Mouse (Mus musculus): ENCODE measurements around the gene Hoxa13. TPM values are rescaled to one million over a fixed set of nuclear protein-coding genes. Genes with fewer than 3 reads are reported as not detected.

Gene Hoxa13
- polyA plus RNA-seq, 1 experiment from 2014 or later: not detected

DNA sequence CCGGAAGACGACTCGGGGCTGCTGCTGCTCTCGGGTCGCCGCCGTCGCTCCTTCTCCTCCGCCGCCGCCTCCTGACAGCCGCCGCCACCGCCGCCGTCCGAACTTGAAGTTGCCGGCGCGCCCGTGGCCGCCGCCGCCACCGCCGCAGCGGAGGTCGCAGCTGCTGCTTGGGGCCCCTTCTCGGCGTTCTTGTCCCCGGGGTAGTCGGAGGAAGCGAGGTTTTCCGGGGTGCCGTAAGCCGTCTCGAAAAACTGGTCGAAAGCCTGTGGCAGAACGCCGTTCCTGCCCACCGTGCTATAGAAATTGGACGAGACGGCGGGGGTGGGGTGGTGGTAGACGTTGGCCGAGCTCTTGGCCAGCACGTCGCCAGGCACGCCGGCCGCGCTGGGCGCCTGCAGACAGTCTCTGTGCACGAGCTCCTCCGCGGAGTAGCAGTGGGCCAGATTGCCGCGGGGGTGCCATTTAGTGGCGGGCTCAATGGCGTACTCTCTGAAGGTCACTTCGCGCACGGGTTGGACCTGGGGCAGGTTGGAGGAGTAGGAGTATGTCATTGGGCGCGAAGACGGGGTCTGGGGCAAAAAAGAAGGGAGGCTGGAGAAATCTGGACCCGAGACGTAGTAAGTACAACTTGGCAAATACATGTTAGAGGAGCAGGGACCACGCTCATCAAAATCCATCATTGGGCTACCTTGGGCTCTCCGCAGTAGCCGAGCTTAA lies 15.5 kb downstream of the Hoxa13 start:
- WGBS: under 1% methylated on average over 71 of the region's 71 CpGs
- H3K4me1 ChIP-seq: 0 out of 2 replicates have a peak, but pooled peaks cover under 1% of the 10 kb centered on the region
- H3K4me2 ChIP-seq: no peak overlapping the region
- no peak overlapping the region for H3K9ac ChIP-seq
- ATAC-seq (replicated peaks): no peak
- peaks cover 97% of the 10 kb centered on the region for H3K27me3 ChIP-seq (replicated peaks)
- H3K4me3 ChIP-seq: no peak overlapping the region
- no peaks in the 10 kb centered on the region for H3K9me3 ChIP-seq
- H3K36me3 ChIP-seq (replicated peaks): no peaks in the 10 kb centered on the region
- H3K27ac ChIP-seq: no peak overlapping the region

DNA sequence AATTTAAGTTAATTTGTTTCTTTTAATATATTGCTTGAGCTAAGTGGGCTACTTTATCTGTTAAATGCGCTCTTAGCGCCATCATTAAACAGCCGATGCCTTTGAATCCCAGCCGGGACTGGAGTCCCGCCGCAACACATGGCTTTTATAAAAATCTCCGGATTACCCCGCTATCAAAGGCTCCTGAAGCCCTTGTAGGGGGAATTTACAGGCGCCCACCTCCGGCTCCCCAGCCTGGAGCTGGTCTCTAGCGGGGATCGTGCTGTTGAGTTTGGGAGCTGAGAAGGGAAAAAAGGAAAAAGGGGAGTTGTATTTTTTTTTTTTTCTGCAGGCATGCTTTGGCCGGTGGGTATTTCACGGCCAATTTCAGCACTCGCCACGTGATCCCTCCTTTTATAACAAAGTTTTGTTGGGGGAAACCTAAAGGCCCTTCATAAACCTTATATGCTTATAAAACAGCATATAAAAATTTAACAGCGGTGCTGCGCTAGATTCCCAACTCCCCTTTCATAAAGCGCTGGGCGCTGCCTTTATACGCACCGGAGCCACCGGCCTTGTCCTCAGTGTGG lies 16.1 kb downstream of the Hoxa13 start:
- no peak overlapping the region for H3K4me2 ChIP-seq
- H3K9me3 ChIP-seq: no peaks in the 10 kb centered on the region
- H3K4me3 ChIP-seq: no peak overlapping the region
- no peak for ATAC-seq (replicated peaks)
- H3K36me3 ChIP-seq (replicated peaks): no peaks in the 10 kb centered on the region
- peaks cover 97% of the 10 kb centered on the region for H3K27me3 ChIP-seq (replicated peaks)
- H3K4me1 ChIP-seq: 0 out of 2 replicates have a peak, but pooled peaks cover 2% of the 10 kb centered on the region
- H3K27ac ChIP-seq: no peak overlapping the region
- H3K9ac ChIP-seq: no peak overlapping the region
- WGBS: 1% methylated on average over 23 of the region's 23 CpGs

DNA sequence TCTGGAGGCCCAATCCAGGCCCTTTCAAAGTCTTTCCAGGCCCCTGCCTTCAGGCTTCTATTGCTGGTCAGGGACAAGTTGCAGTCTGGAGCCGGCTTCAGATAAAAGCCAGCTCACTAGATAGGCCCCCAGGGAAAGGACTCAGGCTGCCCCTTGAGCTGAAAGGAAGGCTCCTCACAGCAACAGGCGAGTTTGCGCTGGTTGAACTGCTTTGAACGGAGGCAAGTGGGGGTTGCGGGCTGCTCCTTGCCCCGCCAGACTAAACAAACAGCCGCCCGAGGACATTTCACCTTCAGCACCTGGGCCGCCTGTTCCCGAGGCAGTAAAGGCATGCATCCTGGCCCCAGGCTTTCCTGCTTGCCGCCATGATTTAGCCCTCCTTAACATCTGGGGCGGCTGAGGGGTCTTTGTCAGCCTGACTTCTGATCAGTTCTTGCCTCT lies 17.0 kb downstream of the Hoxa13 start:
- Histone ChIP-seq H3K9ac (no peak overlapping the region), H3K4me2 (no peak overlapping the region), H3K27me3 (replicated peaks) (peaks cover 96% of the 10 kb centered on the region), H3K9me3 (no peaks in the 10 kb centered on the region), H3K36me3 (replicated peaks) (no peaks in the 10 kb centered on the region), H3K4me1 (0 out of 2 replicates have a peak, but pooled peaks cover 2% of the 10 kb centered on the region), H3K4me3 (no peak overlapping the region), H3K27ac (no peak overlapping the region)
- ATAC-seq (replicated peaks): no peak
- WGBS: 1% methylated on average over 12 of the region's 12 CpGs

DNA sequence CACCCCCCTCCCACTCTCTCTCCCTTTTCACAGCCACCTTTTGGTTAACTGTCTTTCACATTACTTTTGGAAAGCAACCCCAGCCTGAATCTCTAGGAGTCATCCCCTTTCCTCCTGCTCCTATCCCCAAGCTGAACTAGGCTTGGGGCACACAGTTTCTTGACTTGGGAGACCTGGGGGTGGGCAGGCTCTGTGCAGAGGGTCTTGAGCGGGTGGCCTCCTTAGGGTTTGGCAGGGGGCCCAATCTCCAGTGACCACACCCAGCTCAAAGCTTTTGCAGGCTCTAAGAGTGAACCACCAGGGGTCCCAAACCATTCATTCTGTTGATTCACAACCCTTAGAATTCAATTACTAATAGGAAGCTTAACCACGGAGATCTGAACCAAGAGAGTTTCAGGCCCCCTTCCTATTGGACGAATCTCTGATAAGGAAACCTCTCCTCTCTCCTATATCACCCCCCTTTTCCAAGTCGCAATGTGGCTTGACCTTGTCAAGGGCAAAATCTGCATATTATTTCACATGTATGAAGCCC lies 17.8 kb downstream of the Hoxa13 start:
- Histone ChIP-seq H3K4me2 (no peak overlapping the region), H3K27me3 (replicated peaks) (peaks cover 96% of the 10 kb centered on the region), H3K9ac (no peak overlapping the region), H3K4me3 (no peak overlapping the region), H3K4me1 (0 out of 2 replicates have a peak, but pooled peaks cover 2% of the 10 kb centered on the region), H3K27ac (no peak overlapping the region), H3K36me3 (replicated peaks) (no peaks in the 10 kb centered on the region), H3K9me3 (no peaks in the 10 kb centered on the region)
- no peak for ATAC-seq (replicated peaks)
- WGBS: 2% methylated on average over 4 of the region's 4 CpGs

DNA sequence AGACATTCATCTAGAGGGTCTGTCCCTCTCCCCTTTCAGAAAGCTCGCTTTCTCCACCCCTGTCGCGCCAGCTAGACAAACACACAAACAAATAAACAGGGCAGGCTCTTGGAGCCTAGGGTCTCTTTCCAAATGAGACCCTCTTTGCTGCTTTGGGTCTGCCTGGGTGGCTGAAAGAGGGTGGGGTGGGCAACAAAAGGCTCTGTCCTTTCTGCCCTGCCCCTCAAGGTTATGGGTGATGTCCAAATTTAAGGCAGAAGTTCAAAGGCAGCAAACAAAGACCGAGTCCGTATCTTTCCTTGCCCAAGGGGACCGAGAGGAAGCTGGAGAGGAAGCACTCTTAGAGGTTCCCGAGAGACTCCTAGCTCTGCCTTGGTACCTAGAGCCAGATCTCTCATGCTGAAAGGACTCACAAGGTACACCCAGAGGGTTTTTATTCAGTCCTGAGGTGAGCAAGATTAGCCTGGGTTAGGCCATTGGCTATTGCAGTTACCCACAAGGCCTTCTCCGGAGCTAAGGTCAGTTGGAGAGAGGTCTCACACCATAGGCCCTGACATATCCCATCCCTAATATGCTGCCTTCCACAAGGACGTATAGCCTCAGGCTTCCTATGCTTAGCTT lies 19.6 kb downstream of the Hoxa13 start:
- ATAC-seq (replicated peaks): no peak

DNA sequence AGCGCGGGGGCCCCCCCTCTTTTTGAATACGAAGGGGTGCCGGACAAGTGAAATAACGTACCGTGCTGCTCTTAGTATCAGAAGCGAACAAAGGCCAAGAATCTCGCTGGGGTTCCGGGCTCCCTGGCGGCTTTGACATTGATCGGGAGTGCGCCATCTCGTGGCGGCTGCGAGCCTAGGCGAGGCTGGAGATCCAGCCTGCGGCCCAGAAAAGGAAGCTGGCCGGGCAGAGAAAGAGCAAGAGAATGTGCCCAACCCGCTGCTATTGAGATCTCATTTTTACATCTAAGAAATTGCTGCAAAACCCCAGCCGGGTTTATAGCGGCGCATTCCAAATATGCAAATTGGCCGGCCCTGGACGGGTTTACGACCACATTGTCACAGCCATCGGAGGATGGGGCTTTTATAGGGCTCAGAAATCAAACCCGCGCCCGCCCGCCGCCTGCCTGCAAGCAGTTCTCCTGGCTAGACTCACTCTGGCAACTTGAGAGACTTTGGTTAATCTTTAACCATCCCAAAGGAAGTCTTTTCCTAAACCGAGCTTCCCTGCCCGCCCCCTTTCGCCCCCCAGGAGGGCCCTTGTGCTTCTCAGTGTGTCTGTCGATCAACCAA lies 20.2 kb downstream of the Hoxa13 start, which contains the start of gene Hoxa10:
Gene Hoxa10 (minus strand): TSS at position 466 of the 612 bp plus-strand sequence.
- Histone ChIP-seq H3K27me3 (replicated peaks) (peaks cover 97% of the 10 kb centered on the region), H3K9me3 (no peaks in the 10 kb centered on the region), H3K9ac (no peak within 1 kb of the TSS), H3K4me1 (0 out of 2 replicates have a peak, but pooled peaks cover 2% of the 10 kb centered on the region), H3K4me3 (no peak within 1 kb of the TSS), H3K36me3 (replicated peaks) (no peaks in the 10 kb centered on the region), H3K27ac (no peak within 1 kb of the TSS), H3K4me2 (no peak within 1 kb of the TSS)
- ATAC-seq (replicated peaks): no peak
- WGBS: 1% methylated on average over 35 of the region's 35 CpGs

More for the DNA sequence above, 19.6 kb downstream of the Hoxa13 start:
- Histone ChIP-seq H3K36me3 (replicated peaks) (no peaks in the 10 kb centered on the region), H3K27me3 (replicated peaks) (peaks cover 97% of the 10 kb centered on the region), H3K4me2 (no peak overlapping the region), H3K27ac (no peak overlapping the region), H3K4me3 (no peak overlapping the region), H3K9ac (no peak overlapping the region), H3K4me1 (0 out of 2 replicates have a peak, but pooled peaks cover 2% of the 10 kb centered on the region), H3K9me3 (no peaks in the 10 kb centered on the region)
- WGBS: 1% methylated on average over 9 of the region's 9 CpGs

DNA sequence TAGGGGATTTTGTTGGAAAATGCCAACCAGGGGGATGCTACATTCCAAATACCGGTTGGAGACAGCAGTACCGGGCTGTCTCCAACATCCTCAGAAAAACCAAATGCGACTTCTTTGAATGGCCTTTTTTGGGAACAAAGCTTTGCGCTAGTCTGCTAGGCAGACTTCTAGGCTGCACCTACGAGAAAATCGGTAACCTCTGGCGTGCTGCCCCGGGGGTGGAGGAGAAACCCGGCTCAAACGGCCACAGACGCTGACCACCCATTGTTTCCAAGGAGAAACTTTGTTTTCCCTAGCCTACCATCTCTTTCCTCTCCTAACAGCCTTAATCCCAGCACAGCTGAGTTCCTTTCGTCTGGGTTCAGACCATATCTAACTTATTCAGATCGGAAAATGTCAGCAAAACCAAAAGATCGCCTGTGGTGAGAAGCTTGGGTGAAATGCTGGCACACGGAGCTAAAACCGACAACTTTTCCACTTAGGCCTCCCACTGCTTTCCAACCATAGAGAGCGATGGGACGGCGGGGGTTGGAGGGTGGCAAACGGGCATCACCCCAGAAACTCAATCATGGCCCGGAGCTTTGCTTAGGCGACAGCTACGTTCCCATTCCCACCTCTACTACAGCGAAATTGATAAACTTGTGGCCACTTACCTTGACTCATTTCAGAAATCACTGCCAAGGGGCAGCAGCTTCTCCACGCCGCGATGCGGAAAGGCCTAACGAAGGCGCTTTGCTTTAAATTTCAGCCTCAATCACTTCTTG lies 20.9 kb downstream of the Hoxa13 start:
- WGBS: 3% methylated on average over 30 of the region's 30 CpGs
- Histone ChIP-seq H3K36me3 (replicated peaks) (no peaks in the 10 kb centered on the region), H3K4me2 (no peak overlapping the region), H3K4me3 (no peak overlapping the region), H3K9me3 (no peaks in the 10 kb centered on the region), H3K27ac (no peak overlapping the region), H3K4me1 (0 out of 2 replicates have a peak, but pooled peaks cover 2% of the 10 kb centered on the region), H3K9ac (no peak overlapping the region), H3K27me3 (replicated peaks) (peaks cover 97% of the 10 kb centered on the region)
- no peak for ATAC-seq (replicated peaks)

DNA sequence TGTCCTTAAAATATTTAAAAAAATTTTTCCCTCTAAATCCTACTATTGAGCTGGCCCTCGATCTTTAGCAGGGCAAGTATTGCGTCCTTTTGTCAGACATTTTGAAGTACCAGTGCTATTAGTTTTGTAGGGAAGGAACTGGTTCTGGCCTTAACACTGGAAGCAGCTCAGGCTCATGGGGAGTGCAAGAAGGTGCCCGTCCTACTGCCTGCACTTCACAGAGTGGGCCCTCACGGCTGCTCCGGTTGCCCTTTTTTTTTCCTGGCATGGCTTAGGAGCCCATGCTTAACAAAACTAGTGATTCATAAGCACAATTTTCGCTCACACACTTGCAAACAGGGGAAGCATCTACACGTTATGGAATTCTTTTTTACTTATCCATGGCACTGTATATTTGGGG lies 21.7 kb downstream of the Hoxa13 start:
- H3K9ac ChIP-seq: no peak overlapping the region
- WGBS: 2% methylated on average over 7 of the region's 7 CpGs
- H3K4me3 ChIP-seq: no peak overlapping the region
- no peaks in the 10 kb centered on the region for H3K9me3 ChIP-seq
- no peak for ATAC-seq (replicated peaks)
- H3K27me3 ChIP-seq (replicated peaks): peaks cover 98% of the 10 kb centered on the region
- no peak overlapping the region for H3K27ac ChIP-seq
- H3K4me2 ChIP-seq: no peak overlapping the region
- H3K36me3 ChIP-seq (replicated peaks): no peaks in the 10 kb centered on the region
- 0 out of 2 replicates have a peak, but pooled peaks cover 2% of the 10 kb centered on the region for H3K4me1 ChIP-seq

DNA sequence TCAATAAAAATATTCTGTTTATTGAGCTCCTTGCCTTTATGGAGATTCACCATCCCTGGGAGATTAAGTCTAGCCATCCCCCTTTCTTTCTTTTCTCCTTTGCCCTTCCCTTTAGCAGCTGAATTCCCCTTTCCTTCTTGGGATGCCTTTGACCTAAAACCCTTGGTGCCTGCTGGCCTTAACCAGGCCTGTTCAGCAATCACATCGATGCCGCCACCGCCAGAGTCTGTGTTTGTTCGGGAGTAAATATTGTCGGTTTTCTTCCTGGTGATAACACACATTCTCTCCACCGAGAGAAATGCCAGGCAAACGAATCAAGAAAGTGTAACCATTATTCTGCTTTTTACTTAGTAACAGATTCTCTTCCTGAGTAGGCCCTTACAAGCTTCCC lies 22.5 kb downstream of the Hoxa13 start:
- Histone ChIP-seq H3K27me3 (replicated peaks) (peaks cover 98% of the 10 kb centered on the region), H3K27ac (no peak overlapping the region), H3K9ac (no peak overlapping the region), H3K4me2 (no peak overlapping the region), H3K36me3 (replicated peaks) (no peaks in the 10 kb centered on the region), H3K4me1 (0 out of 2 replicates have a peak, but pooled peaks cover 2% of the 10 kb centered on the region), H3K4me3 (no peak overlapping the region), H3K9me3 (no peaks in the 10 kb centered on the region)
- WGBS: 3% methylated on average over 7 of the region's 7 CpGs
- ATAC-seq (replicated peaks): no peak

DNA sequence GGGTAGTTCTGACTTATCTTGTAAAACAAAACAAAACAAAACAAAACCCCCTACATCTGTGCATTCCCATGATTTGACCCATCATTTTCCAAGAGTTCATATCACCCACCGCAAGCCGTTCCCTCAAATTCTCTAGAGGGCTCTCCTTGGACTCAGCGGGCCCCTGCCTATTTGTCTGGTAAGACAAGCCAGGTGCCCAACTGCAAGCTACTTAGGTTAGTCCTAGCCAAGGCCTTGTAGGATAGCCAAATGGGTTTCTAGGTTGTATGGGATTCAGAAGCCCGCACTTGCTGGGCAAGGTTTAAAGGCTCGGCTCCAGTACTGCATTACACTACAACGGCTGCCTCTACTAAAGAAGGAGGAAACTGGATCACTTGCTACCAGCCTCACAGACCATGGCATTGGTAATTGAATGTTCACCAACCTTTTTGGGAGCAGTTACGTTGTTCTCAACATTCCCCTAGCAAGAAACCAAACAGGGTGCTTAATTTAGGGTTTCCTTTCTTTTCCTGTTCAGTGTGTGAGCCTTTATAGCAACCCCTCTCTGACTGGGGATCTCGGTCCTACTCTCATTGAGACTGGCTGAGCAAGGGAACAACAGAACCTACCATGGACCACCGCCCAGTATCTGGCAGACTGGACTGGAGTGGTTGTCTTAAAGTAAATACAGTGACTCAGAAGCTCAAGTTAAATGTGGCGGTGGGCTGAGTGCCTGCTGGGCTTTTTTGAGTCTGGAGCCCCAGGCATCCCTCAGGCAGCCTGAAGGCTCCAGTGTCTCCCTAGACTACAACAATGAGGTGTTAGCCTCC lies 23.1 kb downstream of the Hoxa13 start:
- WGBS: 10% methylated on average over 10 of the region's 10 CpGs
- no peak overlapping the region for H3K4me2 ChIP-seq
- no peak overlapping the region for H3K27ac ChIP-seq
- ATAC-seq (replicated peaks): no peak
- H3K4me1 ChIP-seq: 0 out of 2 replicates have a peak, but pooled peaks cover 2% of the 10 kb centered on the region
- H3K27me3 ChIP-seq (replicated peaks): peaks cover 98% of the 10 kb centered on the region
- no peaks in the 10 kb centered on the region for H3K36me3 ChIP-seq (replicated peaks)
- H3K9ac ChIP-seq: no peak overlapping the region
- H3K4me3 ChIP-seq: no peak overlapping the region
- no peaks in the 10 kb centered on the region for H3K9me3 ChIP-seq

DNA sequence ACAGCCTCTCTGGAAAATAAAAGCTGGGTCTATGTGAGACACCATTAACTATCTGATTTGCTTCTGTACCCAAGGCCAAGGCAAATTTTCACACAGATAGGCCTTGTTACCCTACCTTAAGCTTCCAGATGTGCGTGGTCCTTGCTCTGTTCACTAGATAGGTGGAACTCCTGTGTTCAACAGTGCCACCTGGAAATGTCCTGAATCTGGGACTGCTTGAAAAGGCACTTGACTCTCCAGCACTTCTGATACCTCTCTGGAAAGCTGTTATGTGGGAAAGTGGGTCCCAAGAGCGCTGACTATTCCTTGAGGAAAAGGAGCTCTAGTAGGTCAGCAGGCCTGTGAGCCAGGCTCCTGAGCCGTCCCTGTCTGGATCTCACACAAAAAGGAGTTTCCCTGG lies 23.9 kb downstream of the Hoxa13 start:
- H3K27ac ChIP-seq: no peak overlapping the region
- H3K4me2 ChIP-seq: no peak overlapping the region
- WGBS: 1% methylated on average over 3 of the region's 3 CpGs
- ATAC-seq (replicated peaks): no peak
- H3K9ac ChIP-seq: no peak overlapping the region
- H3K36me3 ChIP-seq (replicated peaks): no peaks in the 10 kb centered on the region
- H3K9me3 ChIP-seq: no peaks in the 10 kb centered on the region
- peaks cover 98% of the 10 kb centered on the region for H3K27me3 ChIP-seq (replicated peaks)
- 0 out of 2 replicates have a peak, but pooled peaks cover 2% of the 10 kb centered on the region for H3K4me1 ChIP-seq
- H3K4me3 ChIP-seq: no peak overlapping the region
